Mouse (Mus musculus) right cerebral cortex, postnatal 25 days (tissue): ENCODE measurements around the gene Hmgcl.
"Not testable (repeated sequence)": the region's sequence is repeated elsewhere in the genome, so short reads cannot be mapped to it uniquely, and the experiment has no call there.

ENCODE experiments used
- DNase-seq: peaks from one replicate; pipeline ENCODE4 v3.0.0; 2022

Gene Hmgcl

GRCm38 (mm10) chr4:135928376-135928775 is 17.9 kb upstream of the Hmgcl start:
- no peak for DNase-seq

GRCm38 (mm10) chr4:135929405-135929804 is 16.8 kb upstream of the Hmgcl start:
- no peak for DNase-seq

- no peak for DNase-seq
Observed at GRCm38 (mm10) chr4:135929828-135930227, 16.4 kb upstream of the Hmgcl start.

GRCm38 (mm10) chr4:135930239-135930638 is 16.0 kb upstream of the Hmgcl start:
- no peak for DNase-seq

- no peak for DNase-seq
Observed at GRCm38 (mm10) chr4:135931832-135932231, 14.4 kb upstream of the Hmgcl start.

- no peak for DNase-seq
Observed at GRCm38 (mm10) chr4:135934708-135935500, 11.3 kb upstream of the Hmgcl start.

- no peak for DNase-seq
Observed at GRCm38 (mm10) chr4:135935502-135935901, 10.7 kb upstream of the Hmgcl start.

GRCm38 (mm10) chr4:135938858-135939257 is 7.4 kb upstream of the Hmgcl start:
- no peak for DNase-seq

GRCm38 (mm10) chr4:135941026-135941425 is 5.2 kb upstream of the Hmgcl start:
- not testable (repeated sequence) for DNase-seq

- no peak for DNase-seq
Observed at GRCm38 (mm10) chr4:135942193-135942592, 4.1 kb upstream of the Hmgcl start.

- DNase-seq = no peak
Observed at GRCm38 (mm10) chr4:135943389-135943788, 2.9 kb upstream of the Hmgcl start.

GRCm38 (mm10) chr4:135945706-135946105 is 542 bp upstream of the Hmgcl start:
- no peak for DNase-seq

GRCm38 (mm10) chr4:135946659-135947301 is 532 bp downstream of the Hmgcl start:
- DNase-seq = no peak

- DNase-seq = no peak
Observed at GRCm38 (mm10) chr4:135948142-135948541, 1.9 kb downstream of the Hmgcl start.

- DNase-seq = no peak
Observed at GRCm38 (mm10) chr4:135949475-135949874, 3.2 kb downstream of the Hmgcl start.

GRCm38 (mm10) chr4:135949911-135950310 is 3.7 kb downstream of the Hmgcl start:
- no peak for DNase-seq

- DNase-seq = no peak
Observed at GRCm38 (mm10) chr4:135950365-135950764, 4.1 kb downstream of the Hmgcl start.

GRCm38 (mm10) chr4:135951505-135951904 is 5.3 kb downstream of the Hmgcl start:
- DNase-seq = no peak

- DNase-seq = no peak
Observed at GRCm38 (mm10) chr4:135953179-135953578, 6.9 kb downstream of the Hmgcl start.

- peak; percentile 55 for DNase-seq
Observed at GRCm38 (mm10) chr4:135954241-135954640, 8.0 kb downstream of the Hmgcl start.

- no peak for DNase-seq
Observed at GRCm38 (mm10) chr4:135955886-135956285, 9.6 kb downstream of the Hmgcl start.

- no peak for DNase-seq
Observed at GRCm38 (mm10) chr4:135958354-135958753, 12.1 kb downstream of the Hmgcl start.

GRCm38 (mm10) chr4:135960717-135961116 is 14.5 kb downstream of the Hmgcl start:
- peak; percentile 48 for DNase-seq

GRCm38 (mm10) chr4:135961709-135962108 is 15.5 kb downstream of the Hmgcl start:
- DNase-seq = no peak
